Mouse (Mus musculus) left cerebral cortex, adult 18-20 months (tissue): Measurements from ENCODE around the gene Ttc25. TPM values are rescaled to one million over a fixed set of nuclear protein-coding genes. Genes with fewer than 3 reads are reported as not detected.

Source experiments
- DNase-seq, 2 experiments: peaks; one replicate each; pipeline ENCODE4 v3.0.0; 2021 to 2022; ENCODE audit warnings: low spot score in 2 of 2, mixed read lengths in 1 of 2
- long read RNA-seq, 2 experiments: library from polyadenylated mRNA; stranded (forward); transcript quantifications; one replicate each; pipeline ENCODE4 v2.0.0; 2021
- total RNA-seq, 2 experiments: library from RNA; stranded (reverse); gene quantifications; 2 replicates each; pipeline ENCODE4 v1.2.3; 2021

Ttc25 gene
- 1 to 10 TPM in 1 of 2 experiments, under 1 TPM in 1; 0.98 to 1.5 TPM for total RNA-seq
- long read RNA-seq, experiment 1, partial matches to known transcripts, result 0 of 2 reads
- long read RNA-seq, experiment 1, other reads (novel, unspliced or antisense), result 2 of 2 reads
- long read RNA-seq, experiment 2, partial matches to known transcripts, result 0 of 1 reads
- long read RNA-seq, experiment 2, other reads (novel, unspliced or antisense), result 1 of 1 reads

DNA sequence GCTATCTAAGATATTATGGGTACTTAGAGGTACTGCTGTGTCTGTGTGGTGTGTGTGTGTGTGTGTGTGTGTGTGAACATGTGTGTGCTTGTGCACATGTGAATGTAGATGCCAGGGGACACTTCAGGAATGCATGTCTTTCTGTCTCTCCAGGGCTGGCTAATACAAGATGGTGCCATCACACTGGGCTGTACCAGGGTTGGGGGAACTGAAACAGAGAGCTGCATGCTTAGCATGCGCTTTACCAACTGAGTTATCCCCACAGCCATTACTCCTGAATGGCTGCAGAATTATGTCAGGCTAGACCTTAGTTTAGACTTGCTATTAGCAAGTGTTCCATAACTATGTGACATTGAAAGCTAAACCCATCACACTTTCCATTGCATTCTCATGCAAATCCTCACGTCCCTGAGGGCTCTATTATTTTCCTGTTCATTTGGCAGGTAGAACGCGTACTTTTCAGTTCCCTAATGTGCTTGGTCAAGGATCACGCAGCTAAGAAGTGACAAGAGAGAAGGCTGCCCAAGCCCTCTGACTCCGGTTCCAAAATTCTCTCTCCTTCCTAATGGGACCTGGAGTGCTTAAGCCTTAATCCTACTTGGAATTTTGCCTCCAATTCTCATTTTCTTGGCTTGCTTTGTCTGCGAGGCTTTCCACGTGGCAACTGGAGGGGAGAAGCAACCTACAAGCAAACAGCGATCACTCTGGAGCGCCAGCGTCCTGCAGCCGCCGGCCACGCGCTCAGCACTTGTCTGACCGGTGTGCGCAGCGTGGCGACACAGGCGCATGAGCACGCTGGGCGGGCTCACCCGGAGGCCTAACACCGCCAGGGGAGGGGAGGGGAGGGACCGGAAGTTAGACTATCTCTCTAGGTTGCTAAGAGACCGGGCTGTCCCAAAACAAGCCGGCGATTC is at the start of gene Ttc25:
Ttc25 (plus strand) TSS at position 776 of the 914 bp plus-strand sequence.
- DNase-seq, result peak; percentile 65 to 84

DNA sequence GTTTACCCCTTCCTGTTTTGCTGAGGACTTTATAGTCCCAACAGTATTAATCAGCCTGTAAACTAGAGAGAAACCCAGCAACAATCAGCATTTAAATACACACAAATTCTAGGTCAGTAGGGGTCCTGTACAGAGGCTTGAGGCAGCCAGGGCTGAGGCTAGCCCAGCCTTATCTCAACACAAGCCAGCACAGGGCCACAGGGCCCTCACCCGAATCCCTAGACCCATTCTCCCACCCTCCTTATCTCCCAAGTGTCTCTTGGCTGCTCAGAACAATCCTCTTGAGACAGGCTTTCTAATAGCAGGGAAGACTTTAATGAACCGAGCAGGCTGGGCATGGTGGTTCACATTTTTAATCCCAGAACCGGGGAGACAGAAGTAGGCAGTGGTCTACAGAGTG is 45.2 kb upstream of the Ttc25 start:
- DNase-seq, result no peak

DNA sequence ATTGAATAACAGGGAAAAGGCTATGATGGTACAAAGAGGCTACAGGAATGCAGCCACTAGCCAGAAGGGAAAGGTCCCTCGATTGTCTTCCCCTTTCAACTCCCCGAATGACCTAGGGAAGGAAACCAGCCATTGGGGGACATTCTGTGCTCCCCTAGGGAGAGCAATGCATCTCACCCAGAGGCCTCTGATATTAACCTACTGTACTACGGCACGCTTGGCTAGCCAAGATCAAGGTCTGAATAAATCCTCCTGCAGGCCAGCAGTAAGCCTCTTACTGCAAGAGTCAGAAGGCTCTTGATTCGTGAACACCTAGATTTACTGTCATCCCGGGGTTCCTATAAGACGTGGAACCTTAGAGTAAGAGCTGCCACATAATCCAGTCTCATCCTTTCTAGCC is 44.8 kb upstream of the Ttc25 start:
- DNase-seq, result no peak

DNA sequence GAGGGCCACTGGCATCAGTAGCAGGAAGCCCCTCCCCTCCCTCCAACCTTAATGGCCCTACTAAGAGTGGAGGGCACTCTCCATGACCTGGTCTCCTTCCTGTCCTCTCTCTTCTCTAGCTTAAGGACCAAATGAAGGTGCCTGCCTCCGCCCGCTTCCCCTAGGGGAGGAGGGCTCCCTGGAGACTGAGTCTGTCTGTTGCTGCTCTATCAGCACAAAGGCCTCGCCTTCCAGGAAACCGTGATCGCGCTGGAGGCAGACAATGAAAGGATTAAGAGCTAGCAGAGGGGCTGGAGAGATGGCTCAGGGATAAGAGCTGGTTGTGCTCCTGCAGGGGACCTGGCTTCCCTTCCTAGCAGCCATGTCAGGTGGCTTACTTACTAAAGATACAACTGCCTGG is 44.1 kb upstream of the Ttc25 start:
- no peak for DNase-seq

DNA sequence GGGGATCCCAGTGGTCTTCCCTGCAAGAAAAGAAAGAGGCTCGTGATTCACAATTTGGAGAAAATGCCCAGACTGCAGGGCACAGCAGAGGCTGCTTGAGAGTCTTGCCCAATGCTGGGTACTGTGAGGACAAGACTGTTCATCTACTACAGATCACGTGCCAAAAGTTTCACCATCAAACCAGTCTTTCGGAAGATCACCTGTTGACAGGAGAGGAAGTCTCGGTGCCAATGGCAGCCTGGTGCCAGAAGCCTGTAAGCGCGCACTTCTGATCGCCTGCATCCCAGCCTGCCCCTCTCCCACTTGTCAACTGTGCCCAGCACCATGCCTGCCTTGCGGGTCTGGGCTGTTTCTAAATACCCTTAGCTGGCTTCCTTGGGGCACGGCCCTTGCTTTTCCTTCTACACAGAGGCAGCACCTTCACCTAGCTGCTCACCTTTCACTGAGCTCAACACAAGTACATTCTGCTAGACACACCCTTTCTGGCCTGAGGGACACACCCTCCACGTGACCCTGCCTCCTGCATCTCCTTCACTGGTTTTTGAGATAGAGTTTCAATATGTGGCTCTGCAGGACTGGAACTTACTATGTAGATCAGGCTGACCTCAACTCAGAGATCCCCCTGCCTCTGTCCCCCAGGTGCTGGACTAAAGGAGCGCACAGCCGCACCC is 40.3 kb upstream of the Ttc25 start:
- DNase-seq, result no peak

DNA sequence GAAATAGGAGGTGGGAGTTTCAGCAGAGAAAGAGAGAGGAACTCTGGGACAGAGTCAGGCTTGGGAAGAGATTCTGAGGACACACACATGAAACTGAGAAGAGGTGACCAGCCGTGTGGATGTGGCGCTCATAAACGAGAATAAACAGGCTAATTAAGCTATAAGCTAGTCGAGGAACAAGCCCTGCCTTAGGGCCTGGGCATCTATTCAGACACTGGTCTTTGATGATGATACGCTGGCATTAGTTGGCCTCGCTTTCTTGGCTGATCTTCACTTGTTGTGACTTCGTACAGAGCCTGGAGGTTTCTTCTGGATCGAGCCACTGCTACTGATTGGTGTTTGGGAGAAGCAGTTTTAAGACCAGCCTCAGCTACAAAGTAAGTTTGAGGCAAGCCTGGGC is 39.4 kb upstream of the Ttc25 start:
- DNase-seq, result no peak

DNA sequence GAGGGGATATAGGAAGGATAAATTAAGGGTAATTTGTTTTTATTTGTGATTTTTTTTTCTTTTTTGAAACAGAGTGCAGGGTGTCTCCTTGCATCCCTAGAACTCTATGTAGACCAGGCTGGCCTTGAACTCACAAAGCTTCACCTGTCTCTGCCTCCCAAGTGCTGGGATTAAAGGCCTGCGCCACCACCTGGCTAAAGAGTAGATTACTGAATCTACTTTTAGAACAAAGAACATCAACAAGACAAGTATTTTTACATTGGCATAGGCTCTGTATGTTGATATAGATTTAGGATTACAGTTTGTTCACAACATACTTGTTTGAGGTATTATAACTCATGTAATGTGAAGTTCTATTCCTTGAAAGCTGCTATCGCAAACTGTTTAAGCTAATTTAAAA is 34.9 kb upstream of the Ttc25 start:
- DNase-seq, result no peak

DNA sequence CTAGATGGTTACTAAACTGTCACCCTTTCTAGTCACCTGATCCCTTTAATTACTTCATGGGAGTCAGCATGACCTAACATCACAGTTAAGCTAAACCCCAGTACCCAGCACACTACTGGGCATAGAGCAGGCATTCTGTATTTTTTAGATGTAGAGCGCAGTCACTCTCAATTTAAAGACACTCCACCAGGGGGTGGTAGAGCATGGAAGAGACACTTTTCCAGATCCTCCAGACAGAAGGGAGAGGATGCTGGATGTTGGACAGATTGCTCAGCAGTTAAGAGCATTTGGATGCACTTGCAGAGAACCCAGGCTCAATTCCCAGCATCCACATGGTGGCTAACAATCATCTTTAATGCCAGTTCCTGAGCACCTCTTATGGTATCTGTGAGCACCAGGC is 33.0 kb upstream of the Ttc25 start:
- DNase-seq, result peak; percentile 29 to 42

DNA sequence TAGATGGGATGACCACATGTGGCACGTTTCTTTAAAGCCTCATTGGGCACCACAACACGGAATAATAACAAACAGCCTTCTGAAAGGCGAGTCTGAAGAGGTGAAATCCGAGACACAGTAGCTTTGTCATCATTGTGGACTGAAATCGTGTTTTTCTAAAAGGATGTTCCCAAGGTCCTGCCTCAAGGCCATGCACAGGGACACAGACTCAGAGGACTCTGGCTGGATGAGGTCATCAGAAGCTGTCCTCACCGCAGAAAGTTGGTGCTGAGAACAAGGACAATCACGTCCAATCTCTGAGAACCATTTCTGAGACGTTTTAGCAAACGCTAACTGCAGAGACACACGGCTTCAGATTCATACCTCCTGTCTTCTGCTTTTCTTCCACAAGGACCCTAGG is 31.7 kb upstream of the Ttc25 start:
- DNase-seq, result no peak

DNA sequence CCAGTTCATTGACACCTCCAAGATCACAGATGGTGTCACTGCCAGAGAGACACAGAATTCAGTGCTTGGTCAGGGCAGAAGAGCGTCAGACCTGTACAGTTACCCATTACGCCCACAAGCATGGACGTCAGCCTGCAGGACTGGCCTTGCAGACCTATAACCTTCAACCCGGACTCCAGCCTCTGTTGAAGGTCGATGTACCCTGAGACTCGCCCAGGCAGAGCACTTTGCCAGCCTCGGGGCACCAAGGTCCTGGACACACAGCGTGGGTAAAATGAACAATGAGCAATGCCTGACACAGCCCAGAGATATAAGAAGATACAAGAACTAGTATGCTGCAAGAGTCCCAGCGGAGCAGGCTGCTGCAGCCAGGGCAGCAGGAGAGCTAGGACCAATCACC is 30.3 kb upstream of the Ttc25 start:
- DNase-seq, result no peak

DNA sequence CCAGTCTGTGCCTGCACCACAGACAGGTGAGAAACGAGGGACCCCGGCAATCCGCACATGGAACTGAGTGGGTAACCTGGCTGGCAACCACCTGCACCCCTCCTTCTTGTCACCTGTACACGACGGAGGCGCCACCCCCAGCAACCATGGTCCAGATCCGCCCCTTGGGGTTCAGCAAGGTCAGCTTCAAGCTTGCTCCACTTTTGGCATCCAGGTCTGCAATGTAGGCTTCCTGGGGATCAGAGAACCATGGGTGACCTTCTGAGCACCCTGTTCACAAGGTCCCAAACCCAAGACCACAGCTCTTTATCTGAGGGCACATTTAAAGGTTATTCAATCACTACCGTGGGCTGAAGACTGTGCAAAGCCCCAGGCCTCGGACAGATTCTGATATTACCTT is 29.6 kb upstream of the Ttc25 start:
- DNase-seq, result no peak

DNA sequence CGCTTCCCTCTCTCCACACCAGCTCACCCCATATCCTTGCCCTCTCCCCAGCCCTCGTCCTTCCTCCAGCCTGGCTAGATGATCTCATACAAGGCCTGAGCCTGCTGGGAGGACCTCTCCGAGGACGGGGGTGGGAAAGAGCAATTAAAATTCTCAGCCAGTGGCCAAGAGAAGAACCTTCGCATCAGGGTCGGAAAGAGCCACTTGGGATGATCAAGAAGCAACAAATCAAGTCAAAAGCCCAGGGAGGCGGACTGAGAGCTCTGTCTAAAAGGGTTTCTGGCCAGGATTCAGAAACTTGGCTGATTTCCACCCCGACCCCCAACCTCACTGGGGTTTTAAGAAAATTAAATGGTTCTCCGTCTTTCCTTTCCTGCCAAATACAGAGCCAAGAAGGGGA is 29.1 kb upstream of the Ttc25 start:
- no peak for DNase-seq

DNA sequence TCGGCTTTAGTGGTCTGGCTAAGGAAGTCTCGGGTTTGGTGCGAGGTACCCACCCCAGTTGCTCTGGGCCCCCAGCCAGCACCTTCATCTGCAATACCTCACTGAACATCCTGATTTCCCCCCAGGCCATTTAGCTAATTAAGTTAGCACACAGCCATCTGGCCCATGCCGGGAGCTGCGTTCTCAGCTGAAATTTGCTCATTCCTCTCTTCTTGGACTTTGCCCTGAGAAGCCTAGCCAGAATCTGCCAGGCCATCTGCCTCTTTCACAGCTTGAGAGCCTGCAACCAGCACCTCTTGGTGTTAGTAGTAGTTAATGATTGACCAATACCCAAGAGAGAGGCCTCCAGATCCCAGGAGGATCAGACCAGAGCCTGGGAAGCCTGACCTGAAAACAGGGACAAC is 27.2 kb upstream of the Ttc25 start:
- DNase-seq, result no peak

DNA sequence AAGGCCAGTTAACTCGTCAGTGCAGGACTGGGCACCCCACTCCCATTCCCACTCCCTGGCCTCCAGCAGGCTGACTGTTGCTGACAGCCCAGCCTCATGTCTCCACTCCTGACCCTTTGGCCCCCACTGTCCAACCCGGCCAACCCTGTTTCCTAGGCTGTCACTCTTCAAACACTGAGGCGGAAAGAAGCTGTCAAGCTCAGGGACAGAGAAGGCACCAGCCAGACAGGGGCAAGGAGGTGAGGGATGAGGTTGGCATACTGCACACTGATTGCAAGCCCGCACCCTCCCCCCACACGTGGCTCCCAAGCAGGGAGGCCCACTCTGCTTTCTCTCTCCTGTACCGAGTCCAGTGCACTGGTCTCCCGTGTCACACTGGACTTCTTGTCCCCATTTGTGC is 26.2 kb upstream of the Ttc25 start:
- no peak for DNase-seq

DNA sequence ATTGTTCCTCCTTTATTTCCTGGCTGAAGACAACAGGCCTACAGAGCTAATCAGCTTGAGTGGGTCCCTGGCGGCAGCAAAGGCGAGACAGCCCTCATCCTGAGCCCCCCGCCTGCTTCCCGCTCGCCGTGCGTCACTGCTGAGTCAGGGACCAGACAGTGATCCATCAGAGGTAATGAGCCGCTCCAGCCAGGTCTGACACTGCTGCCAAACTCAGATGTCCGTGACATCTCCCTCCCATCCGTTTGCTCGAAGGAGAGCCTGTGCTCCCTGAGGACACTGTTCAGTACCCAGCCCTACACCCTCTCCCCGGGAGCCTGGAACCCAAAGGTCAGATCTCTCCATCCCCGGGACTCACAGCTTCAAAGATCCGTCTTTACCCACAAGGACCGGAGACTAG is 24.6 kb upstream of the Ttc25 start:
- no peak for DNase-seq

DNA sequence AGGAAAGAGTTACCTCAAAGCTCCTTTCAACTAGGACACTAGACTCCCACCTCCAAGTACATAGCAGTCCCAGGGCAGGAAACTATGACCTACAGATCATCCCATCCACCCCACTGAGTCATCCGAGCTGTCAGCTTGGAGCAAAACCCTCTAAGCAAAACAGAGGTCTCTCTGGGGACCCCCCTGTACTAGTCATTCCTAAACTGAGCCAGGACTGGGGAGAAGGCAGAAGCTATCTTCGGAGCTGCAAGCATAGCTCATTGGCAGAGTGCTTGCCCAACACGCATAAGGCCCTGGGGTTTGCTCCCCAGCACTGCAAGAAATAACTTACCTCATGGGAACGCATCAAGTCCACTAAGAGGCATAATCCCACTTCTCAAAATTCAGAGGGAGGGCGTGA is 21.0 kb upstream of the Ttc25 start:
- no peak for DNase-seq

DNA sequence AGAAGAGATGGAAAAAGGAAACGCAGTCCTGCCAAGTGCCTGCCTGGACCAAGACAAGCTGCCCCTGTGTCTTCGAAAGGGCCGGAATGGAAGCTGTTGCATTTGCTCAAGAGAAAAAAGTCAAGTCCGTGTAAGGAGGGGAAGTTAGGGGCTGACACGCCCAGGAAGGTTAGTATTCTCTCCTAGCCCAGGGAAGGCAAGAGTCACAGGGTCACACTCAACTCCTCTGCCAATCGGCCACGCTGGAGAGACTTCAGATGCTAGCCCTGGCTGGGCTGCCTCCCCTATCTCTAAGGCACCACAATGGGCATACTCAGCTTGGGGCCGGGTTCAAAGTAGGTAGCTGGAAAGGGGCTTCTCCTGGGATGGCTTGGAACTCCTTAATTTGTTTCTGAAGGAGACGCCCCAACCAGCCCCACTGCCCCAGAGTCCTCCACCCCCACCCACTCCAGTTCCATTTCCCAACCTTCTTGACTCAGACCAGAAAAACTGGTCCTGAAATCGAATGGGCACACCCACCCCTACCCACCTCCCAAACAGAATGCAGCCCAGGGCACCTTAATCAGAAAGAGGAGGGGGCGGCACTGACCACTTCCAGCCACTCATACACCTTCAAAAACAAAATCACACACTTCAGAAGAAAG is 20.3 kb upstream of the Ttc25 start:
- no peak for DNase-seq

DNA sequence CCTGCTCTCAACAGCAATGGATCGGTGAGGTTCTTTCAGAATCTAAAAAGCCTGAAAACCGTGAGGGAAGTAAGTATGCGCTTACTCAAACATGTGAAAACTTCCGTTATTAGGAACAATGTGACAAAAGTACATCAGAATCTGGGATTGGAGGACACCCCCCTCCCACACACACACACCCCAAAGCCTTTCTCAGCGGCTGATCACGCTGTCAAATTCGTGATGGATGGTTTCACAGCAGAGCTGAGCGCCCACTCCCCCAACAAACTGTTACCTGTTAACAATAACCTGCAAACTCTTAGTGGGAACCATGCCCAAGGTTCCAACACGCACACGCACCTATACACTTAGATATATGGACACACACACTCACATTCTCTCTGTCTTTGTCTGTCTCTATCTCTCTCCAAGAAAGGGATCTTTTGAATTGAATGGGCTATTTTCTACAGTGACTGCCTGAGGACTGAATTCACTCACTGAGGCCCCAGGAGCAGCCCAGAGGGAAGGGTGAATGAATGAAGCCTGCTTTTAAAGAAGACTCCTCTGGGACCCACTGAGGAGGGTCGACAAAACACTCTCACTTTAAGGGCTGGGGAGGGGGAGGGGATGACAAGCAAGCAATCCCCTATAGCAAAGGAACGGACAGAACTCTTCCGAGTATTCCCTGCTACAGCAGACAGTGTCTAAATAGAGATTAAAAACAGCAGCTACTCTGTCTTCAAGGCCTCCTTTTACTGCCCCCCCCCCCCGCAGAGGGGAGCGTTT is 19.2 kb upstream of the Ttc25 start:
- no peak for DNase-seq

DNA sequence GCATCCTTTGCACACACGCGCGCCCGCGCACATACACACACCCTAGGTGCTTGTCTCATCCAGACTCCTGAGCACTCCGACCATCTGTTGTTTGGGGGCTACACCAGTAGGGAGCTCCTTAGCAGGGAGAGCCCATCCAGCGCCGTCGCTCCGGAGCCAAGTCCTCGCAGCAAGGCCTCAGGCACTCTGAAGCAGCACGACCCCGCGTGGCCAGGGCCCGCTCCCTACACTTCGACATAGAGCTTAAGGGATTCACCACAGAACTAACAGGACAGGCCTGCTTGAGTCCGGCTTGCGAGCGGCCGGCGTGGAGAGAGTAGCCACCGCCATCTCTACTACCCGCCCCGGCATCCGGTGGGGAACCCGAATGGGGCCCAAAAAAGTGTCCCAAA is 18.3 kb upstream of the Ttc25 start:
- DNase-seq, result peak; percentile 45 to 48

DNA sequence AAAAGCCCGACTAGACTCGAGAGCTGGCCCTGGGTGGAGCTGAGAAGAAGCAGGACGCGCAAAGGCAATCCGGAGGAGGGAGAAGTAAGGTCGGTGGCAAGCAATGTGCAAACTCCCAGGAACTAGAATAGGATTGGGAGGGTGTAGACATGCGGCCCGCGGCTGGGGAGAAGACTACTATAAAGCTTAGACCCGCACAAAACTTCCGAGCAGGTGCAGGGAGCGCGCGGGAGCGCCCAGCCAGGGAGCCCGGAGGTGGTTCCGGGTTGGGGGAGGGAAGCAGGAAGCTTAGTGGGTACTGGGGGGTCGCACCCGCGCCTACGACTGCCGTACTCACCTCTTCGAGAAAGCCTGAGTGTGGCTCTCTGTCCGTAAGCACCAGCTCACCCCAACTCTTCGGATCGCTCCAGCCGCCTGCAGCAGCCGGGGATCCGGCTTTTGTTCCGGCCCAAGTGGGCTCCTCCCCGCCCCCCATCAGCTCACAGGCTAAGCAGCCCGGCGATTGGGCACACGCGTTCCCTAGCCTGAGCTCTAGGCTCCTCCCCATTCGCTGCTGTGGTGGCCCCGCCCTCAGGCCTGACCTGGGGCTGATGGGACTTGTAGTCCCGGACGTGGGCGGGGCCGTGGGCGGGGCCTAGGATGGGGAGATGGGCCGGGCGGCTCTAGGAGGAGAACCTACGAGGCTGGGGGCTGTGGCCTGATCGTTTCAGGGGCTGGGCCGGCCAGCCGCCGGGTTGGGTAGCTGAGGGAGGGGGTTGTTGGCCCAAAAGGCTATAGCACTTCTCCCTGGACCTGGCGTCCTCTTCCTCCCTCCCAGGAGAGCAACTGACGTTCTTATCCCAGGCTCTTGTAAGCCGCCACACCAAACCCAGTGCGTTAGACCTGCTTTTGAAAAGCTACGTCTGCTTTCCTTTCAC is 17.7 kb upstream of the Ttc25 start, which contains the start of gene Acly:
Acly (minus strand) TSS at position 543 of the 917 bp plus-strand sequence.
- peak; percentile 99 for DNase-seq
